Mouse (Mus musculus): ENCODE results near the gene Grik5. TPM values are rescaled to one million over a fixed set of nuclear protein-coding genes. Genes with fewer than 3 reads are reported as not detected.

The Grik5 gene
- polyA plus RNA-seq, 1 experiment from 2014 or later = 0.76 TPM

DNA sequence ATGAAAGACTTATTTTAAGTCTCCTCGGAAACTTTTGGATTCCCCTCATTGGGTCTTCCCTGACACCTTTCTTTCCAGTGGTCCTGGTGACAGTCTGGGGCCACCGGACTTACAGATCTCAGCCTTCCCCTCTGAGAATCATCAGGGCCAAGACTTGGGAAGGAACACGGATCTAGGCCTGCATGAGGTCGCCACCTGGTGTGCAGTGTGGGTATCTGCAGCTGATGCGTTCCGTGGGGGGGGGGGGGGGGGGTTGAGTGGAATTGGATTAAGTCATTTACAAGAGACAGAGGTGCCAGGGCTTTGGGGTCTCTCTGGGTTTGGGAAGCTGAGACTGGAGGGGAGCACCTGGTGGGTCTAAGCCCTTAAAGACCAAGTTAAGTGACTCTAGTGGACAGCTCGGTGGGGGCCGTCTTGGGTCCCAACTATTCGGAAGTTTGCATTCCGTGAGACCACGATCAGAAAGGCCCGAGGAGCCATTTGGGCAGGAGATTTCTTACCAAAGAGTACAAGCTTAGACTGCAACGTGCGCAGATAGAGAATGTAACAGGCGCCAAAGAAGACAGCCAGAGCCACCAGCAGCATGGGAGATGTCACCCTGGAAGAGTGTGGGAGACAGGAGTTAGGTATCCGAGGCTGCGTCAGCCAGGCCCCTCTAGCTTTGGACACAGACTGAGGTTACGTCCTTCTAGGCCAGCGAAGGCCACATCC, 100.7 kb downstream of the Grik5 start:
- peak; percentile 77 for DNase-seq
- Histone ChIP-seq H3K9me3 (ENCODE audit: low read length) (no peaks in the 10 kb centered on the region), H3K4me3 (ENCODE audit: low read depth, low read length) (peak overlapping the region; percentile 83), H3K9ac (replicated peaks) (peak overlapping the region; percentile 83), H3K27ac (ENCODE audit: low read depth) (peak overlapping the region; percentile 84), H3K4me2 (ENCODE audit: low read depth, low read length) (peak overlapping the region; percentile 98), H3K4me1 (ENCODE audit: insufficient read depth) (peaks cover 6% of the 10 kb centered on the region), H3K27me3 (ENCODE audit: insufficient read depth, low read length) (no peaks in the 10 kb centered on the region), H3K36me3 (replicated peaks; ENCODE audit: insufficient read depth, low read length) (0 out of 2 replicates have a peak, but pooled peaks cover 5% of the 10 kb centered on the region)
- ATAC-seq = no peak; the same call in 1 of the 2 replicates
- no peak for TF ChIP-seq EP300 (IDR thresholded peaks at IDR 0.05; ENCODE audit: low read depth)
- TF ChIP-seq CTCF (IDR thresholded peaks at IDR 0.05; ENCODE audit: low read depth) = peak; percentile 84
- WGBS (ENCODE audit: insufficient replicate concordance) = 10% methylated on average over 19 of the region's 19 CpGs

DNA sequence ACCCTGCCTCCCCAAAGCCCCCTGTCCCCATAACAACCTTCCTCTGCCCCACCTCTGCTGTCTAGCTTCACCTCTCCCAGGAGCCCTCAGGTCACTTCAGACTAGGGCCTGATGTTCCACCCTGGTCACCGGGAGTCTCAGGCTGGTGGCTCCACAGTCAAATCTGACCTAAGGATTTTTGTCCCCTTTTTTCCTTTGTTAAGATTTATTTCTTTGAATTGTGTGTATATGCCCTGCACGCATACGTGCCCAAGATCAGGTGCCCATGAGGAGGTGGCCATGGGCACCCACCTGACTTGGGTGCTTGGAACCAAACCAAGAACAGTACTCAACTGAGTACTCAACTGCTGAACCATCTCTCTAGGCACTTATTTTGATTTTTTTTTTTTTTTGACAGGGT, 101.8 kb downstream of the Grik5 start:
- DNase-seq (no peak), ATAC-seq (no peak)
- no peak overlapping the region for H3K27ac ChIP-seq (ENCODE audit: low read depth)
- H3K9ac ChIP-seq (replicated peaks) = no peak overlapping the region
- H3K36me3 ChIP-seq (replicated peaks; ENCODE audit: insufficient read depth, low read length) = 0 out of 2 replicates have a peak, but pooled peaks cover 5% of the 10 kb centered on the region
- H3K9me3 ChIP-seq (ENCODE audit: low read length) = no peaks in the 10 kb centered on the region
- no peak overlapping the region for H3K4me3 ChIP-seq (ENCODE audit: low read depth, low read length)
- peaks cover 6% of the 10 kb centered on the region for H3K4me1 ChIP-seq (ENCODE audit: insufficient read depth)
- TF ChIP-seq CTCF (IDR thresholded peaks at IDR 0.05; ENCODE audit: low read depth) (no peak), EP300 (IDR thresholded peaks at IDR 0.05; ENCODE audit: low read depth) (no peak)
- no peak overlapping the region for H3K4me2 ChIP-seq (ENCODE audit: low read depth, low read length)
- 89% methylated on average over 3 of the region's 3 CpGs for WGBS (ENCODE audit: insufficient replicate concordance)
- H3K27me3 ChIP-seq (ENCODE audit: insufficient read depth, low read length) = no peaks in the 10 kb centered on the region

DNA sequence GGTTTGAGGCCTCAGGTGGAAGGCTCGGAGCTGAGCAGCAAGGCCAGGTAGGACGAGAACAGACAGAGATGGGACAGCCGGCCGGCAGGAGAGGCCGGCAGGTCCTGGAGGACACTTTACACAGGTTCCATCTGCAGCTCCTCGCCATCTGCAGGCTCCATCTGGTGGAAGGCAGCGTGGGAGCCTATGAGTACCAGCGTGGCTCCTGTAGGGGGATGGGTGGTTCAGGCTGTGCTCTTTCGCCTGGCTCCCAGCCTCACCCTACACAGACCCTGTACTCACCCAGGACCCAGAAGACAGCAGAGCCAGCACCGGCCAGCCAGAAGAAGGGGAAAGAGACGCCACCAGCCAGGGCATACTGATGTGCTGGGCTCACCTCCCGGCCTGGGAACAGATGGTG, 102.3 kb downstream of the Grik5 start:
- WGBS (ENCODE audit: insufficient replicate concordance) = 85% methylated on average over 12 of the region's 12 CpGs
- H3K4me1 ChIP-seq (ENCODE audit: insufficient read depth) = peaks cover 6% of the 10 kb centered on the region
- no peak overlapping the region for H3K4me3 ChIP-seq (ENCODE audit: low read depth, low read length)
- no peak overlapping the region for H3K27ac ChIP-seq (ENCODE audit: low read depth)
- H3K36me3 ChIP-seq (replicated peaks; ENCODE audit: insufficient read depth, low read length) = 0 out of 2 replicates have a peak, but pooled peaks cover 5% of the 10 kb centered on the region
- H3K9me3 ChIP-seq (ENCODE audit: low read length) = no peaks in the 10 kb centered on the region
- ATAC-seq = no peak
- TF ChIP-seq EP300 (IDR thresholded peaks at IDR 0.05; ENCODE audit: low read depth) = no peak
- no peak for TF ChIP-seq CTCF (IDR thresholded peaks at IDR 0.05; ENCODE audit: low read depth)
- H3K4me2 ChIP-seq (ENCODE audit: low read depth, low read length) = no peak overlapping the region
- H3K27me3 ChIP-seq (ENCODE audit: insufficient read depth, low read length) = no peaks in the 10 kb centered on the region
- no peak for DNase-seq
- H3K9ac ChIP-seq (replicated peaks) = no peak overlapping the region

DNA sequence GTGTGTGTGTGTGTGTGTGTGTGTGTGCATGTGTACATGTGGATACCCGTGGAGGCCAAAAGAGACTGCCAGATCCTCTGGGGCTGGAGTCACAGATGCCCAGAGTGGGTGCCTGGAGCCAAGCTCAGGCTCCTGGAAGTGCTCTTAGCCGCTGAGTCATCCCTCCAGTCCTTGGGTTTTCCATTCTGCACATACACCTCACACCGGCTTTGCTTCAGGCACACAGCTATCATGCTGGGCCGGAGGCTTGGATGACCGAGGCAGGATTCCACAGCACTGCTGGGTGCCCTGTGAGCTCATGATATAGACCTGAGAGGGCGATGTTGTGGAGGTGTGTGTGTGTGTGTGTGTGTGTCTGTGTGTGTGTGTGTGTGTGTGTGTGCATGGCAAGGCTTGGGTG, 103.7 kb downstream of the Grik5 start:
- no peak for ATAC-seq
- 76% methylated on average over 5 of the region's 6 CpGs for WGBS (ENCODE audit: insufficient replicate concordance)

DNA sequence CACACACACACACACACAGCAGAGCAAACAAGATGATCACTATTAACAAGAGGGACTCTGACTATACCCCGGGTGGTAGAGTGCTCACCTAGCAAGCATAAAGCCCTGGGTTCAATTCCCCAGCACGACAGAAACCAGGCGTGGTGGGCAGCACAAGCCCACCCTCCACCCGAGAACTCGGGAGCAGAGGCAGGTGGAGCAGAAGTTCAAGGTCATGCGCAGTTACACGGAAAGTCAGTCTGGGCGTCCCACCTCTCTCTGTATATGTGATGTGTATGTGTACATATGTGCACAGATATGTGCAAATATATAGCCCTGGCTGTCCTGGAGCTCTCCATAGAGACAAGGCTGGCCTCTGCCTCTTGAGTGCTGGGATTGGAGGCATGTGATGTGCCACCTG, 104.2 kb downstream of the Grik5 start:
- Histone ChIP-seq H3K4me1 (ENCODE audit: insufficient read depth) (peaks cover 6% of the 10 kb centered on the region), H3K27ac (ENCODE audit: low read depth) (no peak overlapping the region), H3K36me3 (replicated peaks; ENCODE audit: insufficient read depth, low read length) (0 out of 2 replicates have a peak, but pooled peaks cover 5% of the 10 kb centered on the region), H3K4me2 (ENCODE audit: low read depth, low read length) (no peak overlapping the region), H3K4me3 (ENCODE audit: low read depth, low read length) (no peak overlapping the region), H3K9me3 (ENCODE audit: low read length) (no peaks in the 10 kb centered on the region), H3K9ac (replicated peaks) (no peak overlapping the region), H3K27me3 (ENCODE audit: insufficient read depth, low read length) (no peaks in the 10 kb centered on the region)
- TF ChIP-seq CTCF (IDR thresholded peaks at IDR 0.05; ENCODE audit: low read depth) (no peak), EP300 (IDR thresholded peaks at IDR 0.05; ENCODE audit: low read depth) (no peak)
- ATAC-seq (no peak), DNase-seq (no peak)
- WGBS (ENCODE audit: insufficient replicate concordance) = 74% methylated on average over 8 of the region's 8 CpGs

More for the DNA sequence above, 103.7 kb downstream of the Grik5 start:
- Histone ChIP-seq H3K4me2 (ENCODE audit: low read depth, low read length) (no peak overlapping the region), H3K4me1 (ENCODE audit: insufficient read depth) (peaks cover 6% of the 10 kb centered on the region), H3K4me3 (ENCODE audit: low read depth, low read length) (no peak overlapping the region), H3K27me3 (ENCODE audit: insufficient read depth, low read length) (no peaks in the 10 kb centered on the region), H3K27ac (ENCODE audit: low read depth) (no peak overlapping the region), H3K9ac (replicated peaks) (no peak overlapping the region), H3K9me3 (ENCODE audit: low read length) (no peaks in the 10 kb centered on the region), H3K36me3 (replicated peaks; ENCODE audit: insufficient read depth, low read length) (0 out of 2 replicates have a peak, but pooled peaks cover 5% of the 10 kb centered on the region)
- no peak for DNase-seq
- TF ChIP-seq CTCF (IDR thresholded peaks at IDR 0.05; ENCODE audit: low read depth) = no peak
- TF ChIP-seq EP300 (IDR thresholded peaks at IDR 0.05; ENCODE audit: low read depth) = no peak

GRCm38 (mm10) chr7:24964897-24965535, 107.1 kb downstream of the Grik5 start:
- Histone ChIP-seq H3K9ac (replicated peaks) (no peak overlapping the region), H3K4me2 (ENCODE audit: low read depth, low read length) (no peak overlapping the region), H3K4me1 (ENCODE audit: insufficient read depth) (no peaks in the 10 kb centered on the region), H3K36me3 (replicated peaks; ENCODE audit: insufficient read depth, low read length) (0 out of 2 replicates have a peak, but pooled peaks cover 2% of the 10 kb centered on the region), H3K4me3 (ENCODE audit: low read depth, low read length) (no peak overlapping the region), H3K27ac (ENCODE audit: low read depth) (no peak overlapping the region), H3K27me3 (ENCODE audit: insufficient read depth, low read length) (no peaks in the 10 kb centered on the region), H3K9me3 (ENCODE audit: low read length) (no peaks in the 10 kb centered on the region)
- 7% methylated on average over 5 of the region's 5 CpGs for WGBS (ENCODE audit: insufficient replicate concordance)
- peak; percentile 84 for DNase-seq
- TF ChIP-seq CTCF (IDR thresholded peaks at IDR 0.05; ENCODE audit: low read depth) = peak; percentile 78
- no peak for TF ChIP-seq EP300 (IDR thresholded peaks at IDR 0.05; ENCODE audit: low read depth)
- no peak; the same call in 1 of the 2 replicates for ATAC-seq

All from liver, postnatal 0 days (tissue).